Mouse (Mus musculus) forebrain, postnatal 0 days (tissue): ENCODE data around the gene Cdh1. TPM values are rescaled to one million over a fixed set of nuclear protein-coding genes. Genes with fewer than 3 reads are reported as not detected.

Source experiments
- ATAC-seq: fragments of 200-750 bp; cut with Nextera tagmentation; 2 replicates; pipeline ENCODE4 v1.8.0; 2017; ENCODE audit warnings: mild to moderate bottlenecking, moderate library complexity
- DNase-seq: peaks from one replicate; pipeline ENCODE4 v3.0.0-alpha.2; 2015
- H3K27ac ChIP-seq: fragments of 300-500 bp; sonication (generic); 2 replicates; pipeline ENCODE4 v1.5.1; 2014; ENCODE audit warnings: low read depth, mild to moderate bottlenecking, antibody characterized with exemption, low read length, moderate library complexity, mixed read lengths
- H3K27me3 ChIP-seq: fragments of 300-500 bp; sonication (generic); 2 replicates; pipeline ENCODE4 v1.6.1; 2014; ENCODE audit warnings: mild to moderate bottlenecking, low read length, mixed read lengths; ENCODE audit not compliant: insufficient read depth
- H3K36me3 ChIP-seq: fragments of 300-500 bp; sonication (generic); 2 replicates; pipeline ENCODE4 v1.6.1; 2014; ENCODE audit warnings: mild to moderate bottlenecking, moderate library complexity; ENCODE audit not compliant: insufficient read depth
- H3K4me1 ChIP-seq: fragments of 300-500 bp; sonication (generic); 2 replicates; pipeline ENCODE4 v1.6.1; 2014; ENCODE audit warnings: antibody characterized with exemption; ENCODE audit not compliant: insufficient read depth
- H3K4me2 ChIP-seq: fragments of 300-500 bp; sonication (generic); 2 replicates; pipeline ENCODE4 v1.6.1; 2014; ENCODE audit warnings: low read depth, mild to moderate bottlenecking, moderate library complexity
- H3K4me3 ChIP-seq: fragments of 300-500 bp; sonication (generic); 2 replicates; pipeline ENCODE4 v1.5.1; 2014; ENCODE audit warnings: low read depth, low read length, mixed read lengths
- H3K9ac ChIP-seq: fragments of 300-500 bp; sonication (generic); 2 replicates; pipeline ENCODE4 v1.6.1; 2014; ENCODE audit warnings: mild to moderate bottlenecking
- H3K9me3 ChIP-seq: fragments of 300-500 bp; sonication (generic); 2 replicates; pipeline ENCODE4 v1.6.1; 2016; ENCODE audit warnings: low read length
- CTCF ChIP-seq: sonication (generic); IDR thresholded peaks from 2 replicates; pipeline ENCODE4 v1.5.1; 2016; ENCODE audit warnings: antibody characterized with exemption, control low read depth, low read depth
- WGBS: fragments of 180-500 bp; shearing (Covaris S2); extraction: QIAGEN DNeasy Blood & Tissue Kit; methylation state at CpG from one replicate; pipeline ENCODE4 v1.1.7; 2014; 5-methylcytosine and 5-hydroxymethylcytosine counted together
- polyA plus RNA-seq: library from polyadenylated mRNA; unstranded; fragments of >200 nt; fragmentation: Nextera tagmentation; extraction: Ambion mirVana; gene quantifications from 2 replicates; pipeline ENCODE4 v1.2.1, GENCODE M21; 2015
- total RNA-seq: library from RNA; depleted of rRNA; stranded (reverse); fragments of >200 nt; gene quantifications from 2 replicates; pipeline ENCODE4 v1.2.3, GENCODE M21; 2014

The Cdh1 gene
- total and polyA plus RNA-seq, 2 experiments from 2014 or later, result 3.9 TPM

- TF ChIP-seq CTCF, result no peak
- no peak overlapping the region for H3K4me2 ChIP-seq
- H3K4me1 ChIP-seq, result no peaks in the 10 kb centered on the region
- H3K27ac ChIP-seq, result no peak overlapping the region
- no peaks in the 10 kb centered on the region for H3K27me3 ChIP-seq
- DNase-seq, result no peak
- 72% methylated on average over 10 of the region's 10 CpGs for whole genome bisulfite sequencing
- H3K9me3 ChIP-seq, result no peaks in the 10 kb centered on the region
- no peak overlapping the region for H3K4me3 ChIP-seq
- H3K36me3 ChIP-seq, result no peaks in the 10 kb centered on the region
- no peak overlapping the region for H3K9ac ChIP-seq
- ATAC-seq, result no peak
Observed at GRCm38 (mm10) chr8:106615661-106616299, 12.6 kb downstream of the Cdh1 start.

DNA sequence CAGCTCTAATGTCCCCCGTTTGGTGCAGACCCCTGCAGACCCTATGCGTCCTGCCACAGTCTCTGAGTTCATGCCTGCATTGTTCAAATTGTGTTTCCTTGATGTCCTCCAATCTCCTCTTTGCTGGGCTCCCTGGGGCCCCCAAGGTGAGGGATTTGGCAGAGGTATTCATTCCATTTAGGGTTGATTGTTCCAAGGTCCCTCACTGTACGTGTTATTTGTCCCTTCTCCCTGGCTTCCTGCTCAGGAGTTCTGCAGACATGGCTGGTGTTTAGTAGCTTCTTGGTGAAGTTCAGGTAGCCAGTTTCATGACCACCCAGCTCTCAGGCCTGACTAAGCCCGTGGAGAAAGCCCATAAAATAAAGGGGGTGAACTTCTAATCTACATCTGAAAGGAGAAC lies 13.5 kb downstream of the Cdh1 start:
- H3K4me3 ChIP-seq, result no peak overlapping the region
- H3K9ac ChIP-seq, result no peak overlapping the region
- H3K4me1 ChIP-seq, result no peaks in the 10 kb centered on the region
- H3K4me2 ChIP-seq, result no peak overlapping the region
- DNase-seq, result no peak
- H3K27me3 ChIP-seq, result no peaks in the 10 kb centered on the region
- 42% methylated on average over 4 of the region's 4 CpGs for WGBS
- H3K27ac ChIP-seq, result no peak overlapping the region
- H3K9me3 ChIP-seq, result no peaks in the 10 kb centered on the region
- no peaks in the 10 kb centered on the region for H3K36me3 ChIP-seq
- TF ChIP-seq CTCF, result no peak
- ATAC-seq, result no peak

GRCm38 (mm10) chr8:106617196-106617595 lies 14.0 kb downstream of the Cdh1 start:
- 24% methylated on average over 6 of the region's 6 CpGs for WGBS
- no peak overlapping the region for H3K27ac ChIP-seq
- H3K4me1 ChIP-seq, result no peaks in the 10 kb centered on the region
- no peak overlapping the region for H3K4me2 ChIP-seq
- no peak overlapping the region for H3K9ac ChIP-seq
- H3K4me3 ChIP-seq, result no peak overlapping the region
- H3K27me3 ChIP-seq, result no peaks in the 10 kb centered on the region
- no peak for DNase-seq
- no peak for TF ChIP-seq CTCF
- ATAC-seq, result no peak
- H3K9me3 ChIP-seq, result no peaks in the 10 kb centered on the region
- H3K36me3 ChIP-seq, result no peaks in the 10 kb centered on the region

GRCm38 (mm10) chr8:106617865-106618264 lies 14.7 kb downstream of the Cdh1 start:
- ATAC-seq, result no peak
- 76% methylated on average over 6 of the region's 6 CpGs for WGBS

GRCm38 (mm10) chr8:106618324-106618723 lies 15.2 kb downstream of the Cdh1 start:
- no peaks in the 10 kb centered on the region for H3K36me3 ChIP-seq
- no peak for DNase-seq
- no peak overlapping the region for H3K4me3 ChIP-seq
- H3K27me3 ChIP-seq, result no peaks in the 10 kb centered on the region
- no peak overlapping the region for H3K4me2 ChIP-seq
- WGBS, result 53% methylated on average over 6 of the region's 6 CpGs
- H3K9me3 ChIP-seq, result no peaks in the 10 kb centered on the region
- H3K4me1 ChIP-seq, result no peaks in the 10 kb centered on the region
- H3K27ac ChIP-seq, result no peak overlapping the region
- no peak overlapping the region for H3K9ac ChIP-seq
- no peak for ATAC-seq
- TF ChIP-seq CTCF, result no peak

More at GRCm38 (mm10) chr8:106617865-106618264, 14.7 kb downstream of the Cdh1 start:
- no peak for TF ChIP-seq CTCF
- H3K4me2 ChIP-seq, result no peak overlapping the region
- H3K36me3 ChIP-seq, result no peaks in the 10 kb centered on the region
- no peaks in the 10 kb centered on the region for H3K4me1 ChIP-seq
- no peak overlapping the region for H3K27ac ChIP-seq
- no peak for DNase-seq
- no peaks in the 10 kb centered on the region for H3K9me3 ChIP-seq
- no peaks in the 10 kb centered on the region for H3K27me3 ChIP-seq
- no peak overlapping the region for H3K4me3 ChIP-seq
- no peak overlapping the region for H3K9ac ChIP-seq

DNA sequence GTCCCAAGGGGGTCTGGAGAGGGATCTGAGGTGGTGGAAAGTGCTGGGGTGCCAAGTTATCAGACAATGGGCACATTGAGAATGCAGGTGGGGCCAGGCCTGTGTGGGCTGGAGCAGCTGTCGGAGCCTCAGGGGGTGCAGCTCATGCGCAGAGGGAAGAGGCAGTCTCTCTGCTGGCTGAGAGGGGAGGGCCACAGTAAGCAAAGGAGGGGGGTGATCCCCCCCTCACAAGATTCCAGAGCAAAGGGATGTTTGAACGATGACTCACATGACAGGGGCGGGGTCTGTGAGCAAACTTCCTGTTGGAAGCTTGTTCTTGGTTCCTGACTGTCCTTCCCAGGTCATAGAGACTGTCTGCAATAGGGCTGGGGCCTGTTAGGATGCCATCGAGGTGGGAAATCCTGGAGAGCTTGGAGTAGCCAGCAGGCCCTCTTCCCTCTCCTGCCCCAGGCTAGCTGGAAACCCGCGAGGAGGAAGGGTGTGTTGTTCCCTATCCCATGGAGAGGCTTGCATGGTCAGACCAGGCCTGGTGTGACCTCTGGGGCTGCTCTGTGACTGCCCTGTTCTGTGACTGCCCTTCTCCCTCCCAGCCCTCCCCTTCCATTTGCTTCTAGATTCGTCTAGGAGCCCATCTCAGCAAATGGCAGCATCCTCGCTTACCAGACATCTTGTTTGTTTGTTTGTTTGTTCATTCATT lies 16.5 kb downstream of the Cdh1 start:
- TF ChIP-seq CTCF, result no peak
- no peaks in the 10 kb centered on the region for H3K36me3 ChIP-seq
- no peaks in the 10 kb centered on the region for H3K9me3 ChIP-seq
- H3K4me2 ChIP-seq, result no peak overlapping the region
- no peak overlapping the region for H3K4me3 ChIP-seq
- WGBS, result 65% methylated on average over 9 of the region's 9 CpGs
- no peaks in the 10 kb centered on the region for H3K27me3 ChIP-seq
- H3K27ac ChIP-seq, result no peak overlapping the region
- no peak overlapping the region for H3K9ac ChIP-seq
- H3K4me1 ChIP-seq, result no peaks in the 10 kb centered on the region
- ATAC-seq (no peak; the same call in 1 of the 2 replicates), DNase-seq (no peak)

DNA sequence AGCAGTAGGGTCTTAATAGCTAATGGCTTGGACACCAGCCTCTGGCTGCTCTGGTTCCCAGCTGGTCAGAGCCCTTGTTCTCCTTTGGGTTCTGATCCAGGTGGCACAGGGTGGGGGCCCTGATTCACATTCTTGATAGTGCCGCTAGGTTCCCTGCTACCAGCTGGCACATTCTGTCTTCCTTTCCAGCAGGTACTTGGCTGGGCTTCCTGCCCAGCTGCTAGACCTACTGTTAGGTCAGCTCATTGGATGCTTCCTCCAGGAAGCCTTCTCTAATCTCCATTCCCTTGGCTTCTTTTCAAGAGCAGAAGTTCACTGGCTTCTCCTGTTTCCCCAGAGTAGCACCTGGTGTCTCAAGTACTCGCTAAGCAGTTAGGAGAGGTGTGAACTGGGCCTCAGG lies 17.3 kb downstream of the Cdh1 start:
- Histone ChIP-seq H3K27me3 (no peaks in the 10 kb centered on the region), H3K4me1 (no peaks in the 10 kb centered on the region), H3K9ac (no peak overlapping the region), H3K9me3 (no peaks in the 10 kb centered on the region), H3K36me3 (no peaks in the 10 kb centered on the region), H3K4me2 (no peak overlapping the region), H3K27ac (no peak overlapping the region), H3K4me3 (no peak overlapping the region)
- DNase-seq (no peak), ATAC-seq (no peak)
- 61% methylated on average over 2 of the region's 2 CpGs for WGBS
- no peak for TF ChIP-seq CTCF
